Mouse (Mus musculus) splenic B cell, adult 2 months (primary cell): ENCODE measurements around the gene Nxnl1.

Source experiments
- DNase-seq: peaks from one replicate; pipeline ENCODE4 v3.0.0-alpha.2; 2011; ENCODE audit warnings: low read depth, low spot score
- H3K27me3 ChIP-seq: 2 replicates; pipeline ENCODE4 v1.6.1; 2012; ENCODE audit warnings: mild to moderate bottlenecking, low read length, moderate library complexity, mixed read lengths; ENCODE audit not compliant: control insufficient read depth, poor library complexity, insufficient read depth, severe bottlenecking
- H3K36me3 ChIP-seq: 2 replicates; pipeline ENCODE4 v1.6.1; 2012; ENCODE audit warnings: mild to moderate bottlenecking, low read length, moderate library complexity, mixed read lengths; ENCODE audit not compliant: control insufficient read depth, poor library complexity, insufficient read depth, severe bottlenecking

Gene Nxnl1

GRCm38 (mm10) chr8:71593556-71594323 is 27.3 kb upstream of the Nxnl1 start:
- H3K36me3 ChIP-seq, result no peaks in the 10 kb centered on the region
- no peaks in the 10 kb centered on the region for H3K27me3 ChIP-seq
- DNase-seq, result no peak

- Histone ChIP-seq H3K27me3 (no peaks in the 10 kb centered on the region), H3K36me3 (no peaks in the 10 kb centered on the region)
- peak; percentile 72 for DNase-seq
These were observed 26.2 kb upstream of the Nxnl1 start for GRCm38 (mm10) chr8:71592374-71593170.

GRCm38 (mm10) chr8:71591471-71592373 is 25.3 kb upstream of the Nxnl1 start, which contains the start of gene Pgls:
Gene Pgls, plus strand, starts transcription at chr8:71592176.
- no peaks in the 10 kb centered on the region for H3K27me3 ChIP-seq
- no peaks in the 10 kb centered on the region for H3K36me3 ChIP-seq
- peak; percentile 97 for DNase-seq

- no peak for DNase-seq
- Histone ChIP-seq H3K27me3 (no peaks in the 10 kb centered on the region), H3K36me3 (no peaks in the 10 kb centered on the region)
These were observed 24.6 kb upstream of the Nxnl1 start for GRCm38 (mm10) chr8:71591017-71591416.

GRCm38 (mm10) chr8:71588762-71589161 is 22.4 kb upstream of the Nxnl1 start:
- no peak for DNase-seq
- Histone ChIP-seq H3K27me3 (no peaks in the 10 kb centered on the region), H3K36me3 (no peaks in the 10 kb centered on the region)

- Histone ChIP-seq H3K27me3 (no peaks in the 10 kb centered on the region), H3K36me3 (no peaks in the 10 kb centered on the region)
- DNase-seq, result peak; percentile 52
These were observed 20.5 kb upstream of the Nxnl1 start for GRCm38 (mm10) chr8:71586891-71587290.

- H3K27me3 ChIP-seq, result no peaks in the 10 kb centered on the region
- no peak for DNase-seq
- no peaks in the 10 kb centered on the region for H3K36me3 ChIP-seq
These were observed 13.8 kb upstream of the Nxnl1 start for GRCm38 (mm10) chr8:71580201-71580600.

- no peak for DNase-seq
- H3K27me3 ChIP-seq, result no peaks in the 10 kb centered on the region
These were observed 13.1 kb upstream of the Nxnl1 start for GRCm38 (mm10) chr8:71579476-71579875.

GRCm38 (mm10) chr8:71579009-71579408 is 12.6 kb upstream of the Nxnl1 start:
- DNase-seq, result no peak
- Histone ChIP-seq H3K27me3 (no peaks in the 10 kb centered on the region), H3K36me3 (no peaks in the 10 kb centered on the region)

More at GRCm38 (mm10) chr8:71579476-71579875, 13.1 kb upstream of the Nxnl1 start:
- no peaks in the 10 kb centered on the region for H3K36me3 ChIP-seq

- DNase-seq, result no peak
- Histone ChIP-seq H3K36me3 (no peaks in the 10 kb centered on the region), H3K27me3 (no peaks in the 10 kb centered on the region)
These were observed 11.5 kb upstream of the Nxnl1 start for GRCm38 (mm10) chr8:71577856-71578387.

- DNase-seq, result no peak
- Histone ChIP-seq H3K27me3 (no peaks in the 10 kb centered on the region), H3K36me3 (no peaks in the 10 kb centered on the region)
These were observed 8.6 kb upstream of the Nxnl1 start for GRCm38 (mm10) chr8:71575020-71575419.

- DNase-seq, result no peak
- no peaks in the 10 kb centered on the region for H3K36me3 ChIP-seq
- H3K27me3 ChIP-seq, result no peaks in the 10 kb centered on the region
These were observed 8.0 kb upstream of the Nxnl1 start for GRCm38 (mm10) chr8:71574426-71574825.

GRCm38 (mm10) chr8:71572847-71573633 is 6.6 kb upstream of the Nxnl1 start:
- Histone ChIP-seq H3K36me3 (no peaks in the 10 kb centered on the region), H3K27me3 (no peaks in the 10 kb centered on the region)
- DNase-seq, result no peak

- H3K36me3 ChIP-seq, result no peaks in the 10 kb centered on the region
- no peak for DNase-seq
- H3K27me3 ChIP-seq, result no peaks in the 10 kb centered on the region
These were observed 5.7 kb upstream of the Nxnl1 start for GRCm38 (mm10) chr8:71572077-71572476.
